Mouse (Mus musculus) lung, adult 2 months (tissue): ENCODE measurements around the gene Casc3.

Source experiments
- CTCF ChIP-seq: fragments of 200-500 bp; IDR thresholded peaks from 2 replicates; pipeline ENCODE4 v1.5.1; 2011; ENCODE audit warnings: mild to moderate bottlenecking, low read length, control low read depth; ENCODE audit not compliant: insufficient read depth
- POLR2A ChIP-seq: fragments of 200-500 bp; IDR thresholded peaks from 2 replicates; pipeline ENCODE4 v1.6.1; 2011; ENCODE audit warnings: low read depth, mild to moderate bottlenecking, control low read depth, low read length, borderline replicate concordance; ENCODE audit errors: extremely low read depth

- TF ChIP-seq CTCF: no peak
- no peak for TF ChIP-seq POLR2A
Observed at GRCm38 (mm10) chr11:98869906-98870305, 65.2 kb downstream of the Casc3 start.
